In genomic region chr7:129285186-129285868, GRCm38 (mm10) we compare ENCODE assay signal across 17 mouse cellular contexts. TPM values are rescaled to one million over a fixed set of nuclear protein-coding genes. Genes with fewer than 3 reads are reported as not detected.
"Had no signal": no experiment of that assay in that cellular context is flagged by ENCODE, and none has a peak within 500 bp of the region (broad histone marks: within the 10 kb centered on the region; RNA-seq: fewer than 3 reads in every experiment).

No protein-coding gene starts in this region.

- H3K9ac ChIP-seq: limb, embryonic 15.5 days; liver, embryonic 14.5 days; midbrain, embryonic 13.5 days; neural tube, embryonic 12.5 days had no signal

- DNase-seq: kidney, adult 9 months; kidney, postnatal 36 days; lung, adult 18-20 months; right cerebral cortex, adult 18-20 months; right cerebral cortex, postnatal 25 days; thymus, adult 18-20 months; thymus, postnatal 14 days had no signal

- H3K27ac ChIP-seq: kidney, postnatal 0 days; left cerebral cortex, adult 2 months; limb, embryonic 15.5 days; liver, embryonic 14.5 days; midbrain, embryonic 13.5 days; neural tube, embryonic 12.5 days had no signal

- H3K4me2 ChIP-seq: limb, embryonic 15.5 days; midbrain, embryonic 13.5 days; neural tube, embryonic 12.5 days had no signal

- H3K9me3 ChIP-seq: limb, embryonic 15.5 days; midbrain, embryonic 13.5 days; neural tube, embryonic 12.5 days had no signal

- ATAC-seq: hindbrain, embryonic 16.5 days; inflammation-experienced regulatory T-cells, adult 6 months; midbrain, embryonic 13.5 days had no signal

- H3K4me1 ChIP-seq: limb, embryonic 15.5 days; midbrain, embryonic 13.5 days; neural tube, embryonic 12.5 days had no signal

- H3K36me3 ChIP-seq: limb, embryonic 15.5 days; midbrain, embryonic 13.5 days; neural tube, embryonic 12.5 days had no signal

- H3K4me3 ChIP-seq: left cerebral cortex, adult 2 months; limb, embryonic 15.5 days; midbrain, embryonic 13.5 days; neural tube, embryonic 12.5 days had no signal

- H3K27me3 ChIP-seq: limb, embryonic 15.5 days; midbrain, embryonic 13.5 days; neural tube, embryonic 12.5 days had no signal

RNA-seq across cellular contexts. Expression of gene Plpp4, which starts 28.5 kb away (rescaled TPM):
- total RNA-seq: megakaryocyte-erythroid progenitor cell, adult 5-6 weeks; neutrophil, adult 5-6 weeks had no signal
- polyA plus RNA-seq: inflammation-experienced regulatory T-cells, adult 6 months had no signal
